Mouse (Mus musculus) CH12F3 (cell line): Measurements from ENCODE around the gene Dnajc24.

ENCODE experiments used
- in situ Hi-C: fragments of 300-500 bp; cut with MboI; formaldehyde crosslinking; loops from 2 replicates; pipeline ENCODE4 v1.14.3; 2020; ENCODE audit warnings: low sequenced_read_pairs

Gene Dnajc24

DNA sequence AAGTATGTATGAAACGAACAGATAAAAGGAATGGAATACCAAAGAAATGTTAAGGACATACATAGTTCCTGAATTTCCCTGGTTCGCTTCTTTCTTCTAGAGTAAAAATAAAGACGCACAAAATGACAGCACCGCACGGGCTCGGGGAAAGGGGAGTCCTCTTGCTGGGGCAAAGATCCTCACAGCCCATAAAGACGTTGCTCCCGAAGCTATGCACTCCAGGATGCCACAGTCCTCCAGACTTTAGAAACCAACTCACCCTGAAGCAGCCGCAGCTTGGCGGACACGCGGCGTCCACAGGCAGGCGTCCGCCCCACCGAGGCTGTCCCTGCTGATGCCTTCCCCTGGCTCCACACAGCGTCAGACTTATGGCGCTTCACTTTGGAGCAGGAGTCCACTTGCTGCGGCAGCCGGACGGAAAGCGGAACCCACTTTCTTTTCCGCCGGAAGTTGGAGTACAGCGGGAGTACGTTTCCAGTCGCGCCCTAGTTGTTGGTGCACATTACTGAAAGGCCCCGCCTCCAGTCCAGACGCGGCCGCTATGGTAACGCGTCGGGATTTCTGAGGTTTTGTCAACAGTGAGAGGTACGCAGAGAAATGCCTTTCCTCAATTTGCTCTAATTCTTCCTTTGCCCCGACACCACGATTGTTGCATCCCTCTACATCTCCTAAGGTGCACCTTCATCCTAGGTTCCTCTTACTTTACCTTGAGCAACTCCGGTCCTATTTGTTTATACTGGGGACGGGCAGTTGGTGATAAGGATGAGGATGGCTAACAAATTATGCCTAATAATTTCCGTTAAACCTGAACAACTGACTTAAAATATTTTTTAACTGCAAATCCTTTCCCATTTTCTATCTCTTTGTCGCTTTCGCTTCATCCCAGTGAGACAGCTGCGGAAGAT lies at the start of gene Dnajc24:
Dnajc24 (minus strand) TSS at position 715 of the 905 bp plus-strand sequence.
- in situ Hi-C loops = no loop called here

DNA sequence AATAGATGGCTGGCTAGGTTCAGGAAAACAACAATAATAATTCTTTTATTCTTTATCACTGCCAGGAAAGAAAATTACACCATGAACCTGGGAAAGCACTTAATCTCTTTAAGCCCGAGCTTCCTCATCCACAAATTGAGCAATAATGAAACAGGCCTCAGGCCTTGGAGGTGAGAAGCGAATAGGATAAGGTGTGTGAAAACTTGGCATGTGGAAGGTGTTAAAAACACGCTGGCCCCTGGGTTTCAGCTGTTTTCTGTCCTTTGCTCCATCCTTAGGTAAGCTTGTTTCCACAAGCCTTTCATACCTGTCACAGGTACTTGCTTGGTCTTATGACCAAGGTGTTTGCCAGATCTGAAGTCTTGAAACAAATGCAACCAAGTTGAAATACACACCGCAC lies 43.3 kb upstream of the Dnajc24 start:
- in situ Hi-C loops = no loop called here

DNA sequence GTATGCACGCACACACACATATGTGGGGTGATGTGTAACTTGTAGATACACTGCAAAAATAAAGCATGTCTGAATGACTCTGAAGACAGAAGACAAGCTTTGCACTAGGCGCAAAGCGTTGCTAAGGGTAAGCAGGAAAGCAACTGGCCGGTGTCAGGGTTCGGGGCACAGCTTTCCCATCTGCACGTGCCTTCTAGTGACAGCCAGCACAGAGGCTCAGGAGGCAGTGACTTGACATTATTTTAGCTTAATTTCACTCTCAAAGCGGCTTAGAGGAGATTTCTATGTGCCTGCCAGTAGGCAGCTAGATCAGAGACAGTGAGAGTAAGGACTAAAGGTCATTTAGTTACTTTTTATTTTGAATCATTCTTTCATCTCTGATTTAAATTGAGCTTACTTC lies 39.1 kb upstream of the Dnajc24 start:
- in situ Hi-C loops = no loop called here

DNA sequence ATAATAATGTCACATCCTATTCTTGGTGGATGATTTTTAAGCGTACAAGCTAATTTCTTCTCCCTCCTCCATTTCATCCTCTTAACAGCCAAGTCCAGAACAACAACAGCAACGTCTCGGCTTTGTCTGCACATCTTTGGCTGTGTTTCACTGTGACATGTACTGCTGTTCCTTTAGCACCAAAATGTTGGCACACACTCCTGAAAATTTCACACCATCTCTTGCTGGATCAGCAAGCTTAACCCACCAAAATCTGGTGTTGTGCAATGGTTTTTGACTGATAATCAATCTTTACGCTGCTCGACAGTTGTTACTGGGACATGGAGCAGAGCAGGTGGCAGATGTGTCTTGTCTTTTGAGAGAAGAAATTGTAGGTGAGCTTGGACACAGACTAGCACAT lies 38.6 kb upstream of the Dnajc24 start:
- in situ Hi-C loops = no loop called here

DNA sequence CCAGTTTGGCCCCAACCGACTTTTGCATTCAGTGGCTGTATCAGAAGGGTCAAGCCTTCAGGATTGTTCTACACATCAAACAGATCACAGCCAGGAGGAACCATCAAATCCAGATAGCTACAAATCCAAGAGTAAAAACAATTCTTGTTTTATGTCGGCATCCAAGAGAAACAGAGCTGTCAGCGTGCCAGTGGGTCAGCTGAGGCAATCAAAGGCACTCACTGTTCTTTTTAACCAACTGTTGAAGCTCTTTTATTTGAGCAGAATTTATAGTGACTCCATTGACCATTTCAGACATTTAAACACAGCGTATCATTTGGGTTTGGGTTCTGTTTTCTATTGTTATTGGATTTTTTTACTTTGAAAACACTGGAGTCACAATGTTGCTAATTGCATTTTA lies 34.9 kb upstream of the Dnajc24 start:
- in situ Hi-C loops = no loop called here

DNA sequence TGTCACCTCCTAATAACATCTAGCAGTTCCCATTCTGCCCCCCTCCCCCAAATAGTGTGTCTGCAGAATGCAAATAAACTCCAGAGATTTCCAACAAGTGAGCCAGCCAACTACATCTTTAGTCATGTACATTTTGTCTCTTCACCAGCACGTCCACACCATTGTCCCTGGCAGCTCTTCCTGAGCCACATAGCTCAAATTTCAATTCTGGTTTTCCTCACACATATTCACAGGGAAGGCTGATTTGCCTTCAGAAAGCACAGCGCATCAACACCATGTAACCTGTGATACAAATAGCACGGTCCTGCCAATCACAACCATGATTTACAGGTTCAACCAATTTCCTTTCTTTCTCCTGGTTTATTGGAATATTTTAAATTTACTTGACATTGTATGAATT lies 21.5 kb upstream of the Dnajc24 start:
- in situ Hi-C loops = no loop called here

DNA sequence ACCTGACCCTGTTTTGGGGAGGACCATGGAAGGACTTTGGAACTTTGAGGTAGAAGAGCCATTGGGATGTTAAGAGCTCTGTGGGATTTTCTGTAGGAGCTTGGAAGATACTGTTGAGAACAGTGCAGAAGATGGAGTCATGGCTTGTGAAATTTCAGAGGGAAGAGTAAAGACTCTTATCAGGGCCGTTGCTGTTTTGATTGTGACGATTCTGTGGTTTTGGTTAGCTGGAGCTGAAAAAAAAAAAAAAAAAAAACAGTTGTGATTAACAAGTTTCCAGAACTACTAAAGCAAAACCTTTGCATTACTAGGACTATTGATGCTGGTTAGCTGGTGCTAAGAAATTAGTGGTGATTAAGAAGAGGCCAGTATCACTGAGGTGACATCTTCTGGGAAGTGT lies 5.1 kb upstream of the Dnajc24 start:
- in situ Hi-C loops = no loop called here

DNA sequence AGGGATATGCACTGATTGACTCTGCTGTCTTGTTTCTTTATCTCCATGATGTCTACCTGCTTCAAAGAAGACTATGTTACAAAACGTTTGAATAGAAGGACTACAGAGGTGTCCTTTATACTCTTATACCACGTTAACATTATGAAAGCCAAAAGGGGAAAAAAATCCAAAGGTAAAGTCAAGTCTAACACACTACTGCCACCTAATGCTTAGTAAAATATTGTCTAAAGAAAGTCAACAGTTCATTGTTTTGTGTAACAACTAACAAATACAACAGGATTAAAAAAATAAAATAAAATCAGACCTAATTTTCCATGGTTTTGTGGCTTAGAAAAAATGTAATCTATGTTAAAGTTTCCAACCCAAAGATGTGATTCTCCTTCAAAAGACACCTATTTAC lies 15.3 kb downstream of the Dnajc24 start:
- in situ Hi-C loops = no loop called here

DNA sequence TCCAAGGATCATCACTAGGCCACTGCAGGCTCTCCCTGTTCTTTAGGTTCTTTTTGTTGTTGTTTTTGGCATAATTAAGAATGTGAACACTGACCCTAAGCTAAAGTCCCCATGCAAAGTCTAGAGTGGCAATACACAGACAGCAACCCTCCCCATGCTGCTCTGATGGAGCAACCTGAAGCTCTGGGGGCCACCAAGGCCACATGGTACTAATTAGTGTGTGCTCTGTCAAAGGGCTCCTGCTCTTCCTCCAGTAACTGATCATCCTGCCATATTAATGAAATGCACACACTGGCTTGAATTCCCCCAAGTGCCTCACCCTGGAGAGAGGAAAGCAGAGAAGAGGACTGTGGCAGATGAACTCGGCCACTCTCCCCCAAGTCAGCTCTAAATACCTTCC lies 16.2 kb downstream of the Dnajc24 start:
- in situ Hi-C loops = no loop called here

DNA sequence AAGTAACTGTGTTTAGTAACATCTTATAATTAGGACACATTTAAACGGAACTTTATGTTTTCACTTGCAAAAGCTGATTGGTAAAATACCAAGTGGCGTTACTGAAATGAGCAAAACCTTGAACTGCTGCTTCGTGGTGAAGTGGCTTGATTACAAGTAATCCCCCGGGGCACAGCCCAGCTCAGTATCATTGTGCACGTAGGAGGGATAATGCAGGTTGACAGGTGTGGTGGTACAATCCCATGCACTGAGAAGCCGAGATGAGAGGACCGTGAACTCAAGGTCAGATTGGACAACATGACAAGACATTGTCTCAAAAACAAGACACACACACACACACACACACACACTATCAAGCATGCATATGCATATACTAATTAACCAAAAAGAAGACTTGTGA lies 18.1 kb downstream of the Dnajc24 start:
- in situ Hi-C loops = no loop called here

DNA sequence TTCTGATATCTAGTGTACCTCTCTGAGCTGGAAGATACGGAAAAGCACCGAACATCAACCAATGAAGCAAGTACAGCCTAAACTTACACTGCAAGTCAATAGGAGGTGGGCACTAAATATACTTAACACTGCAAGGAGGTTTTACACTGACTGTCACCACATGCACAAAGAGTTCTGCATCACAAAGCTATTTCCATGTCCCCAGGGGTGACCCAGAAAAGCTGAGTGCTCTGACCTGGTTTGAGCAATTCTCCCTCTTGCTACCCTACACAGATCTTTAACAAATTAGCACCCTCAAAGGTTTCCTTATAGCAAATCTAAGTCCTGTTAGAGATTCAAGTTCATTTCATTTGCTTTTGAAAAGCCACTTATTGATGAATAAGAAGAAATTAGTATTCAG lies 25.3 kb downstream of the Dnajc24 start:
- in situ Hi-C loops = no loop called here

DNA sequence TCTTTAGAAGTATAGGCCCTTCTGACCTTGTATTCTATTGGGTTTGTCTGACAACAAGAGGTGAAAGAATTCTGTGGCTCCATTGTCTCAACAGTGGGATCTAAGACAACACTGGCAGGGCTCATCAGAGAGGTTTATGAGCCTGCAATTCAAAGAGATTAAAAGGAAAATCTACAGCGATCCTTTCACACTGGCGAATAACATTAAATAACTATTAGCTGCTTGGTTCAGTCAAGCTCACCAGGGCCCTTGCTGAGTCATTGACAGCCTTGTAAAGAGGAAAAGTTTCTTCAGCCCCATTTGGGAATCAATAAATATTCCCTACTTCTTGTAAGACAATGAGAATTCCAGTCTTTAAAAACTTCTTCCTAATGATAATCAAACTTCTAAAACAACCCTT lies 29.4 kb downstream of the Dnajc24 start:
- in situ Hi-C loops = no loop called here

DNA sequence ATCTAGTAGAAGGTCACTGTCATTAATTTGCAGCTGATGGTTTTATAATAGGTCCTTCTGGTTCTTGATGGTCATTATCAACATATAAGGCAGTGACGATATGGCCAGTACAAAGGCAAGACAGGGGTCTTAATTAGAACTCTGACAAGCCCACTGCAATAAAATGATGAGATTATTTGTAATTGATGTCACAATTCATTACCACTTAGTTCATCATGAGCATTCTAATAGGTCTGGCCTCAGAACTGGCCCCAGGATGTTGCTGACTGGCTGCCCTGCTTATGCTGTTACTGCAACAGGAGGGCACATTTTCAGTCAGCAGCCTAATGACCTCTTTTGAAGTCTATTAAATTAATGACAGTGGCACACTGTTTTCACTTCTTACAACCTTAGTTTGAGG lies 39.9 kb downstream of the Dnajc24 start:
- in situ Hi-C loops = no loop called here

DNA sequence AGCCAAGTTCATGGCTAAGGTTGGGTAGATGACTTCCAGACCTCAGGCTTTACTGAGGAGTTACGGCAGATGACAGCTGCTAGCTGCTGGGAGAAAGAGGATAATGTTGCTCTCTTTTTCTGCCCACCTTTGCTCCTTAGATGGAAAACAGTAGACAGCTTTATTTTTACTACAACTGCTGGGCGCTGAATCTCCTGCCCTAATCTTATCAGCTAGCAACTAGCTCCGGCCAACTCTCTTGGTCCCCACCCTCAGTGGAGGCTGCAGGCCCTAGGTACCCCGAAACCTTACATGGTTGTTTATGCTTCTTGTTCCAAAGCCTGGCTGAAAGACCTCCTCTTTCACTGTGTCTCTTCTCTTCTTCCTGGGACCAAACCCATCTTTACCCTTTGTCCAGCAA lies 49.5 kb downstream of the Dnajc24 start:
- in situ Hi-C loops = no loop called here

DNA sequence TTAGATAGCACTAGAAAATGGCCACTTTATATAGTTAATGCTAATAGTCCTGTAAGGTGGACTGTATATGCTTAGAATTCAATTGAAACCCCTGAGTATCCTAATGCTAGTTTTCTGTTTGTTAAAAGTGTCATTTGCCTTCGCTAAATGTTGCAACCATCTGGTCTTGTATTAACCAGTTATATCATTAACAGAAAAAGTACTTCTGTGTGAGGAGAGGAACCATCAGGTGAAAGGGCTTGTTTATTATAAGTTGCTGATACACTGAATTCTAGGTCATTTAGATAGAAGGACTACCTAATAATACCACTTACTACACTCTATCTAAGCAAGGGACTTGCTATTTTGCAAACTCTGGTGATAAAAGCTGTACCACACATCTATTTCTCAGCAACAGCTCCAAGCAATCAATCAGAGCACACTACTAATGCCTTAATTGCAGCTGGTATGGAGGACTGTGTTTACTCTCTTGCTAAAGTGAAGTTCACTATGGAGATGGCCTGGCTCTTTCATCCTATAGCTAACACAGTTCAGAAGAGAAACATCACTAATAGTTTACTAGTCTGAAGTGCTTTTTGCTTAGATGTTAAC lies 51.9 kb downstream of the Dnajc24 start:
- in situ Hi-C loops = no loop called here

DNA sequence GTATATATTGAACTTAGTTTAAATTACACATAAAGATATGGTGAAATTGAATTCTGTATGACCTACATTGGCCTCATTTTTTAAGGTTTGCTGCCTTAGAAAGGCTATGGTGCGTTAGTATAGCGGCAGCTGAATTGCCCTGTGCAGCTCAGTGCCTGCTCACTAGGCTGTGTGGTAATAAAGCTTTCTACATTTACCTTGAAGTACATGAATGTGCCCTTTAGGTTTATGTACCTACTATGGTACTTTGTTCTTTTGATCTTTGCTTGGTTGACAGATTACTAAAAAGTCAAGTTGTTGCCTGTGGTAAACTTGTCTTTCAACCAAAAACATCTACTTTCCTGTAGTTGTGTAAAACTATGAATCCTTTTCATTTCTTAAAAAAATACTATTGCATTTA lies 53.2 kb downstream of the Dnajc24 start:
- in situ Hi-C loops = no loop called here

DNA sequence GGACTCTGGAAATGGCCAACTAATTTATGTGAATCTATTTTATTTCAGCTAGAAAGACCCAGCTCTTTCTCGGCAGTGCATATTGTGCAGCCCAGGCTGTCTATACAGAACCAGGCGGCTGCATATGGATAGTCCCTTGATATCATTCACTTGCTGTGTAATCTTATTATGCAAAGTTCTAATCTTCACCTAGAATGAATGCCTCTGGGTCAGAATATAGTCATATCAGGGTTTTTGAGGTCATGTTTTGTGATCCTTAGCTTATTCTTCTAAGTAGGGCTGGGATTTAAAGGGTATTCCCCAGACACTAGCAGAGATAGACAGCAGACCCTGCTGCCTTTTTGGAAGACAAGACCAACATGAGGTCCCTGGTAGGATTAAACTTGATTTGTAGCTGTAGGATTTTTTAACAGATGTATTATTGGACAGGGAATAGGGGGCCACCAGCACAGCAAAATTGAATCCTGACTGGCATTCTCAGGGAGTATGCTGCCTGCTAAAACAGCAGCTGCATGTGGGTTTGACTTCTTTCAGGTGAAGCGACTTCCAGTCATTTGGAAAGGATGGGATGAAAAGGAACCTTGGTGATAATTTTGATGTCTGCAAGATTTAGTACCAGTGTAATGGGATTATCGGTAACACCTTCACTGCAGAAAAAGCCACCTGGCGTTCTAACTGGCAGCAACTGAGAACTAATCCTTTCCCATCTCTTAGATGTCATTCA lies 85.6 kb downstream of the Dnajc24 start:
- in situ Hi-C loops = loop anchor here (25.0 kb wide), 1 partner anchor 305 kb away; no protein-coding TSS in a partner anchor
